ENCODE assay signal across 13 mouse cellular contexts in genomic region chr1:118294826-118295225, GRCm38 (mm10). TPM values are rescaled to one million over a fixed set of nuclear protein-coding genes. Genes with fewer than 3 reads are reported as not detected.
A peak's percentile ranks its signal among the peaks of the same experiment; 100 is the strongest.
DNase-seq lines count a peak whose midpoint lies in the region; TF ChIP-seq lines count a peak whose summit lies in the region.
"Had no signal": no experiment of that assay in that cellular context is flagged by ENCODE, and none has a peak within 500 bp of the region (broad histone marks: within the 10 kb centered on the region; RNA-seq: fewer than 3 reads in every experiment).

No protein-coding gene starts in this region.

- DNase-seq in heart, embryonic 10.5 days (ENCODE audit: low spot score): peak; percentile 65
- no peak for DNase-seq in heart, adult 2 months
- DNase-seq in layer of hippocampus, postnatal 36 days: peak; percentile 19 to 33
- peak; percentile 56 to 76 for DNase-seq in lung, postnatal 4 days
- no peak for DNase-seq in gastrocnemius, postnatal 4 days (ENCODE audit: low spot score in 2 of 2)
- no peak for DNase-seq in neural tube, embryonic 10.5 days (ENCODE audit: extremely low spot score, low spot score)
- DNase-seq: cerebellum, postnatal 14 days; heart, postnatal 4 days; kidney, postnatal 36 days; right cerebral cortex, postnatal 4 days; thymus, postnatal 25 days had no signal

- TF ChIP-seq EP300 in heart, adult 2 months (IDR thresholded peaks at IDR 0.05; ENCODE audit: insufficient read depth, low read depth, low read length): no peak

- no peaks in the 10 kb centered on the region for H3K27me3 ChIP-seq in heart, embryonic 10.5 days (ENCODE audit: insufficient read depth, poor library complexity, severe bottlenecking)
- no peaks in the 10 kb centered on the region for H3K27me3 ChIP-seq in heart, adult 2 months (ENCODE audit: control insufficient read depth, insufficient read depth, low read length)
- H3K27me3 ChIP-seq: embryonic facial prominence, embryonic 13.5 days had no signal

- TF ChIP-seq POLR2A in heart, adult 2 months (IDR thresholded peaks at IDR 0.05; ENCODE audit: insufficient read depth, low read depth, low read length): no peak
- TF ChIP-seq POLR2A in cortical plate, adult 2 months (IDR thresholded peaks at IDR 0.05; ENCODE audit: extremely low read depth, insufficient read depth, low read length): no peak

- H3K36me3 ChIP-seq in heart, embryonic 10.5 days: peaks cover 46% of the 10 kb centered on the region
- peaks cover 6% of the 10 kb centered on the region for H3K36me3 ChIP-seq in heart, adult 2 months (ENCODE audit: control insufficient read depth, insufficient read depth, low read length)

- TF ChIP-seq CTCF in heart, adult 2 months (IDR thresholded peaks at IDR 0.05): no peak
- no peak for TF ChIP-seq CTCF in cortical plate, adult 2 months (IDR thresholded peaks at IDR 0.05; ENCODE audit: extremely low read depth, insufficient read depth, low read length)

- no peaks in the 10 kb centered on the region for H3K9me3 ChIP-seq in heart, embryonic 10.5 days
- H3K9me3 ChIP-seq: embryonic facial prominence, embryonic 13.5 days had no signal

- H3K4me1 ChIP-seq in heart, embryonic 10.5 days: no peaks in the 10 kb centered on the region
- H3K4me1 ChIP-seq in heart, adult 2 months (ENCODE audit: control insufficient read depth, insufficient read depth, low read length): no peaks in the 10 kb centered on the region
- no peaks in the 10 kb centered on the region; the same call in 1 of the 2 replicates for H3K4me1 ChIP-seq in cortical plate, adult 2 months (ENCODE audit: control insufficient read depth, insufficient read depth, low read length)
- H3K4me1 ChIP-seq: embryonic facial prominence, embryonic 13.5 days had no signal

- no peak overlapping the region for H3K4me3 ChIP-seq in heart, embryonic 10.5 days
- no peak overlapping the region for H3K4me3 ChIP-seq in heart, adult 2 months
- no peak overlapping the region for H3K4me3 ChIP-seq in cortical plate, adult 2 months (ENCODE audit: insufficient read depth, low read length)
- H3K4me3 ChIP-seq: embryonic facial prominence, embryonic 13.5 days had no signal

- no peak overlapping the region for H3K27ac ChIP-seq in heart, embryonic 10.5 days
- H3K27ac ChIP-seq in heart, adult 2 months: no peak overlapping the region
- peak overlapping the region; percentile 23; the same call in 1 of the 2 replicates for H3K27ac ChIP-seq in cortical plate, adult 2 months (ENCODE audit: insufficient read depth, low read length)
- H3K27ac ChIP-seq: embryonic facial prominence, embryonic 13.5 days had no signal

- no peaks in the 10 kb centered on the region for H3K79me2 ChIP-seq in heart, adult 2 months (replicated peaks; ENCODE audit: control insufficient read depth, insufficient read depth, low read length)

- WGBS in heart, embryonic 10.5 days: 80% methylated on average over 5 of the region's 5 CpGs
- WGBS in heart, adult 2 months: 64% methylated on average over 5 of the region's 5 CpGs

- intact Hi-C loops in heart, adult 2 months (cut with DNase I): no loop called here

- no peak overlapping the region for H3K9ac ChIP-seq in heart, adult 2 months (ENCODE audit: low read depth, low read length)
- H3K9ac ChIP-seq: embryonic facial prominence, embryonic 13.5 days had no signal

RNA-seq across cellular contexts. Expression of gene Tsn, which starts 16.7 kb away (rescaled TPM):
- 221 and 282 TPM in 2 replicates for polyA plus RNA-seq in heart, embryonic 10.5 days (2016; fragmentation: Nextera tagmentation; extraction: Ambion mirVana)
- 10 to 100 TPM; 63.0 to 66.6 TPM for total RNA-seq in heart, adult 2 months (2021)
- polyA plus RNA-seq in heart, adult 2 months (2012; rRNA removed): 30.9 and 46.3 TPM in 2 replicates
- 78.3 and 79.8 TPM in 2 replicates for polyA plus RNA-seq in cortical plate, adult 2 months (2012; rRNA removed)
- 100 to 1,000 TPM in 1 of 2 experiments, 10 to 100 TPM in 1; 98.6 to 104 TPM for total RNA-seq in layer of hippocampus, postnatal 36 days (2021)
- total RNA-seq in gastrocnemius, postnatal 4 days (2021): 10 to 100 TPM; 87.6 to 88.1 TPM

RNA-seq across cellular contexts. Expression of gene Nifk, which starts 26.8 kb away (rescaled TPM):
- 62.2 and 82.8 TPM in 2 replicates for polyA plus RNA-seq in heart, embryonic 10.5 days (2016; fragmentation: Nextera tagmentation; extraction: Ambion mirVana)
- total RNA-seq in heart, adult 2 months (2021): 10 to 100 TPM; 14.2 to 15.2 TPM
- 5.4 and 12.2 TPM in 2 replicates for polyA plus RNA-seq in heart, adult 2 months (2012; rRNA removed)
- 22.9 and 23.0 TPM in 2 replicates for polyA plus RNA-seq in cortical plate, adult 2 months (2012; rRNA removed)
- 10 to 100 TPM; 25.5 to 27.5 TPM for total RNA-seq in layer of hippocampus, postnatal 36 days (2021)
- 10 to 100 TPM; 27.2 to 29.4 TPM for total RNA-seq in gastrocnemius, postnatal 4 days (2021)

Comparison
In these comparisons a context has a peak if more than half of its experiments do, and no peak if none do; other contexts are left out.
1. DNase-seq: peak in heart, embryonic 10.5 days (single experiment), layer of hippocampus, postnatal 36 days (2 of 2) and lung, postnatal 4 days (2 of 2); none in heart, adult 2 months (0 of 2), gastrocnemius, postnatal 4 days (0 of 2) and neural tube, embryonic 10.5 days (single experiment).